Mouse (Mus musculus) granulocyte monocyte progenitor cell, adult 5-6 weeks (primary cell): ENCODE results near the gene AC170998.1. TPM values are rescaled to one million over a fixed set of nuclear protein-coding genes. Genes with fewer than 3 reads are reported as not detected.
"Not testable (repeated sequence)": the region's sequence is repeated elsewhere in the genome, so short reads cannot be mapped to it uniquely, and the experiment has no call there.

Experiments
- ATAC-seq: replicated peaks from 2 replicates; pipeline ENCODE4 v1.8.0; 2016; ENCODE audit warnings: mild to moderate bottlenecking, moderate TSS enrichment, inconsistent platforms; ENCODE audit not compliant: poor library complexity, severe bottlenecking
- total RNA-seq, 2 experiments: library from RNA; stranded (forward) in 1 of 2; stranded (reverse) in 1 of 2; fragments of 200-712, 200-1000 nt in 1 of 2; fragments of >200 nt in 1 of 2; fragmentation: Nextera tagmentation in 1 of 2; gene quantifications; 2 replicates each; pipeline ENCODE4 v1.2.3; 2014 to 2017

AC170998.1 gene
- total RNA-seq, 2 experiments from 2014 or later: 1.3 to 19.9 TPM

DNA sequence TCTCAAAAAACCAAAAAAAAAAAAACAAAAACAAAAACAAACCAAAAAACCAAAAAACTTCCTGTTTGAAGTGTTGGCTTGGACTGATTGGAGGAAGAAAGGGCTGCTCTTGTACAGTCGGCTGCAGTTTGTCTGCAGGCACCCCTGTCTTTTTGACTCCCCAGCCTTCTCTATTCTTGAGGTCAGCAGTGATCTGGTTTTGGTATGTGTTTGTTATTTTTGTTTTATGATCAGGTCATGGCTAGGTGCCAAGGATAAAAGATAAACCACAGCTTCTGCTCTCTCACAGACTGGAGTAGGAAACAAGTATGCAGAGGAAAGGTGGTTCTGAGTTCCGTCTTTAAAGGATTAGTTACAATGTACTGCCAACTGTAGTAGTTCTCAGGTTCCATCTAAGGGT, 23.2 kb upstream of the AC170998.1 start:
- no peak for ATAC-seq

- ATAC-seq: no peak
Observed at GRCm38 (mm10) chr17:28706697-28707096, 19.2 kb upstream of the AC170998.1 start.

GRCm38 (mm10) chr17:28707136-28707627, 18.7 kb upstream of the AC170998.1 start:
- ATAC-seq: peak; percentile 51

GRCm38 (mm10) chr17:28707816-28708215, 18.1 kb upstream of the AC170998.1 start:
- ATAC-seq: no peak

GRCm38 (mm10) chr17:28708989-28709388, 16.9 kb upstream of the AC170998.1 start:
- peak; percentile 53 for ATAC-seq

DNA sequence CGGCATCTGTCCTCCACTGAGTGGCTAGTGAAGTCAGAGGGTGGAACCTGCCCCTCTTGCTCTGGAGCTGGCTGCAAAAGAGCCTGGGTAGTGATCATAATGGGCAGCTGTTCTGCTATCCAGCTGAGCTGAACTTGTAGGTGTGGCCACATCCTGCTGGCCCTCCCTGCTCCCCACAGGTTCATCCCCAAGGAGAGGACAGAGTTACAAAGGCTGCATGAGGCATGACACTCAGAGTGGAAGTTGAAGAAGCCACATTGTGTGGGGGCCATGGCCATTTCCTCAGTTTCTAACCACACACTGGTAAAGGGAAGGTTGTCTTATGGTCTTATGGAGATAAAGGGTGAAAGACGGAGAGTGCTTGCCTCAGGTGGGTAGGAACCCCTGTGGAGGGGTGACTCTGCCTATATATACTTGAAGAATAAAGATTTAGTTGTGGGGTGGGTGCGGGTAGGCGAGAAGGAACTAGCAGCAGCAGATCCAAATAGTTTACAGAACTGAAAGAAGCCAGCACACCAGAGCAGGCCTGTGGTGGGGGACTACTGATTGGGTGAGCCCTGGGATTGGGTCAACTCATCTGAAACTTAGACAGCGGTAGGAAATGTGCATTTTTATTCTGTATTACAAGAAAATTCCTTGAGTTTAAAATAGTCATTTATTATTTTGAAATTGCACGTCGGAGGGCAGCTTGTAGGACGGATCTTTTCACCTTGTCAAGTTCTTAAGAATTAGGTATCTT, 16.2 kb upstream of the AC170998.1 start:
- peak; percentile 68 for ATAC-seq

DNA sequence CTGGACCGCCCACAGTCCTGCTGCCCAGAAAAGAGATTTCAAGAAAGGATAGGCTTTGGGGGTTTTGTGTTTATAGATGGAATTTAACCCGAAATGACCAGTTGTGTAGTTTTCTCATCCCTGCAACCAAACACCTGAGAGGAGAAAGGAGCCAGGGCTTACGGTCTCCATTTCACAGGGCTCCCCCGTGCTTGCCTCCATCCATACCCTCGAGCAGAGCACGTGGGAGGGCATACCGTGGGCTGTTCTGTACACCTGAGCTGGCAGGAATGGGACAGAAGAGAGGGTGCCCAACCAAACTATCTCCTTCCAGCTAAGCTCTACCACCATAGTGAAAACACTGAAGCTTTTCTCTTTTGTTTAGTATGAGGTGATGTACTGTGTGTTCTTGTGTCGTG, 15.6 kb upstream of the AC170998.1 start:
- no peak for ATAC-seq

DNA sequence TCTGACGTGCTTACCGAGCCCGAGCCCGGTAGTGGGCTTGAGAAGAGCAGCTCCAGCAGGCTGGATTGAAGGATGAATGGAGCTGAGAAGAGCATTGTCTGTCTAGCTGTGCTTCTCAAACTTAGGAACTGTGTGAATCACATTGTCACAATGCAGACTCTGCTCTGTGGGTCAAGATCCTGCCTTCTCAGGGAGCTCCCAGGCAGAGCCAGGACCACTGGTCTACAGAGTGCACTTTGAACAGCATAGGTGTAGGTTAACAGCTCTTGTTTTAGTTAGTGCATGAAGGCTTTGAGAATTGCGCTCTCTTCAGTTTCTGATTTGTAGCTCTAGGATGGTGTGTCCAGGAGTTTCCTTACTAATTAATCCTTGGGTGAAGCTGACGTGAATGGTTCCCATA, 14.6 kb upstream of the AC170998.1 start:
- ATAC-seq: no peak

DNA sequence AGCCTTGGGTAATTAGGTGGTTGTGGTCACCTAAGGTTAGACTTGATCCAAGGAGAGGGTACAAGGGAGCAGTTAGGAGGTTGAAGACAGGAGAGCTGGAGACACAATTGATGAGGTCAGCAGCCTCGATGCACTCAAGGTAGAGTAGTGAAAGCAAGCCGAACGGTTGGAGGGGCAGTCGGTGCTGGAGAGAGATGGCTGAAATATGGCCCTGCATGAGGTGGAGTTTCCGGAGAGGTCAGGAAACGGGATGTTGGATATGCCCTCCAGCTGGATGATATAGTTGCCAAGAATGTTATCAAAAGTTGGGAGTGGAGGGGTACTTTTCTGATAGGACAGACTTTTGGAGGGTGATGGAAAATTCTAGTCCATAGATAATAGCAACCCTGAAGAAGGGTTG, 13.6 kb upstream of the AC170998.1 start:
- no peak for ATAC-seq

- ATAC-seq: no peak
Observed at GRCm38 (mm10) chr17:28714006-28714405, 11.9 kb upstream of the AC170998.1 start.

DNA sequence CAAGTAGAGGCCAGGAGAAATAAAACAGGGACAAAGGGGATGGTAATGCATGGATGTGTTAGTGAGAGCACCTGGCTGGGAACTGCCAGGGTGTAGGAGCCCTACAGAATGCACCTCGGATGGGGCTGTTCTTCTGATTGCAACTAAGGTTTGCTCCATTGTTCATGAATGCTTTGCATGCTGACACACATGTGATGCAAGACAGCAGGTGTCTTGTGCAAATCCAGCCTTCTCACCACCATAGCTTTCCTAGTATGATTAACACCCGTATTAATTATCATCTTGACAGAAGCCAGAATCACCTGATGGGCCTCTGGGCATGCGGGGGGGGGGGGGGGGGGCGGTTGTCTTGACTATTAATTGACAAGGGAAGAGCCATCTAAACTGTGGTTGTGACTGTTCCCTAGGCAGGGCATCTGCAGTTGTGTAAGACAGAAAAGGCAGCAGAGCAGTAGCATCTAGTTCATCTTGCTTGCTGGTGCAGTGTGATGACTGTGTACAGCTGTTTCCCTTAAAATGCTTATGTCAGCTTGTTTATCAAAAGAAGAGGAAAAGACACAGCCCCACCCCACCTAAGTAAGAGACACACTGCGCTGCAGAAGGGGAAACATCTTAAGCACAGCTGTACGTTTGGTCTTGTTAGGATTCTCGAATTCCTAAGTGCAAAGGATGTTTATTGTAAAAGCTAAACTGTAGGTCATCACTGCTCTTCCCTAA, 9.9 kb upstream of the AC170998.1 start:
- no peak for ATAC-seq

GRCm38 (mm10) chr17:28717535-28717934, 8.3 kb upstream of the AC170998.1 start:
- no peak for ATAC-seq

GRCm38 (mm10) chr17:28727511-28727910, 1.6 kb downstream of the AC170998.1 start:
- not testable (repeated sequence) for ATAC-seq

GRCm38 (mm10) chr17:28735317-28736105, 9.6 kb downstream of the AC170998.1 start:
- peak; percentile 42 for ATAC-seq

DNA sequence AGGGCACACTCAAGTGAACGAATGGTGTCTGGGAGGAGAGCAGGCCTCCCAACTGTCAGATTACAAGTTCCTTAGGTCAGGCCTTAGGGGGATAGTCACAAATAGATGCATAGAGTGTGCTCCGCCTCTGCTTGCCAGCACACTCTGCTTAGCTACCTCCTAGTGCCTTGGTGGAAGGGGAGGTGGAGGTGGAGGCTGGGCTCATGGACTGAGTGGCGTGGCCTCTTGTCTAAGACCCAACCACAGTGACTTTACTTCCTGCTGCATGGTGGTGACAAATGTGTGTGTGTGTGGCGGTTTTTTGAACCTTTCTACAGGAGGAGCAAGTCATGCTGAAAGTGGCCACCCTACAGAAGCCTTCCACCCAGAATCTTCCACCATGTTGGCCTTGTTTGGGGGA, 10.6 kb downstream of the AC170998.1 start:
- peak; percentile 87 for ATAC-seq

DNA sequence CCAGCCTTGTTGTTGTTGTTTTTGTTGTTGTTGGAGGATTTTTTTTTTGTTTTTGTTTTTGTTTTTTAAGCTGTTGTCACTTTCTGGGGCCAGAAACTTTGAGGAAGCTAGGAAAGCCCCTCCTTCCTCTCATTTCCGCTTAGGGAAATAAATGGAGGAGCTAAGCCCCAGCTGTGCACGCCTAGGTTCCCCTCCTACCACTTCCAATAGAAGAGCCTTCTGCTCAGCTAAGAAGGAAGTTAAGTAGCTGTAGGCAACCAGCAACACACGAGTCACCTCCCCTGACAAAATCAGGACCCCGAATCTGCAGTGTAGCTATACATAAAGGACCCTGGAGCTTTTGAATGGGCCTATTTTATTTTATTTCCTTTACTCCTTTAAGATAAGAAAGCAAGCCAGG, 12.1 kb downstream of the AC170998.1 start:
- ATAC-seq: peak; percentile 62

GRCm38 (mm10) chr17:28739244-28739643, 13.4 kb downstream of the AC170998.1 start:
- no peak for ATAC-seq

GRCm38 (mm10) chr17:28743145-28743866, 17.4 kb downstream of the AC170998.1 start:
- no peak for ATAC-seq

- no peak for ATAC-seq
Observed at GRCm38 (mm10) chr17:28743916-28744315, 18.0 kb downstream of the AC170998.1 start.

DNA sequence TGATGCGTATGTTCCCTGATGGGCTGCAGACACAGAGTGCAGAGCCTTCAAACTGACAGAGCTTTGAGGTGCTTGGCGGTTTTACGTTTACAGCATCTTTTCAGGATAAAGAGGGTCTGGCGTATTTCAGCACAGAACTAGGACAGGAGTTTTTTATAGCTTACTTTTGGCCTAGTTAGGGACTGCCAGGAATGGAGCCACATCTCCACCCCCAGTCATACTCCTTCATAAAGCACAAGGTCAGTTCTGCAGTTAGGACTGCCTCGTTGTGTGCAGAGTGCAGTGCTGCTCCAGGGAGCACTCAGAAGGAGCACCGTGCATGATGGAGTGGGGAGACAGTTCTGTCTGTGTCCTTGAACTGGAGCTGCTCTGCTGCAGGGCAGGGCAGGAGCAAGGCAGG, 19.9 kb downstream of the AC170998.1 start:
- no peak for ATAC-seq
